Mouse (Mus musculus) CH12.LX (cell line): Measurements from ENCODE around the gene Lima1. TPM values are rescaled to one million over a fixed set of nuclear protein-coding genes. Genes with fewer than 3 reads are reported as not detected.

Experiments used
- DNase-seq: peaks from one replicate; pipeline ENCODE4 v3.0.0-alpha.2; 2013; ENCODE audit errors: extremely low read depth
- H3K27ac ChIP-seq: 2 replicates; pipeline ENCODE4 v1.5.1; 2012; ENCODE audit warnings: low read depth, mild to moderate bottlenecking, control low read depth, moderate library complexity; ENCODE audit not compliant: insufficient read depth
- H3K27me3 ChIP-seq: replicated peaks from 2 replicates; pipeline ENCODE3; 2012; ENCODE audit warnings: inconsistent platforms
- H3K36me3 ChIP-seq, 2 experiments: replicated peaks in 1 of 2; 2 replicates each; pipeline versions ENCODE3 to v1.6.1; 2012; ENCODE audit warnings: inconsistent platforms in 1 of 2, low read length in 1 of 2, mild to moderate bottlenecking in 1 of 2, mixed read lengths in 1 of 2, moderate library complexity in 1 of 2; ENCODE audit not compliant: control insufficient read depth in 1 of 2, insufficient read depth in 1 of 2
- H3K4me1 ChIP-seq, 2 experiments: 2 replicates each; pipeline ENCODE4 v1.6.1; 2012; ENCODE audit warnings: inconsistent platforms in 1 of 2, moderate library complexity in 1 of 2; ENCODE audit not compliant: insufficient read depth in 2 of 2, control insufficient read depth in 1 of 2
- H3K4me2 ChIP-seq: 2 replicates; pipeline ENCODE4 v1.6.1; 2012; ENCODE audit warnings: low read depth, mild to moderate bottlenecking, control low read depth; ENCODE audit not compliant: poor library complexity, insufficient read depth, severe bottlenecking
- H3K4me3 ChIP-seq, 3 experiments: fragments of 150-350 bp in 1 of 3; sonication (generic) in 1 of 3; replicated peaks in 1 of 3; 2 replicates each; pipeline versions ENCODE3 to v1.5.1; 2011 to 2012; ENCODE audit warnings: low read depth in 2 of 3, low read length in 2 of 3, mild to moderate bottlenecking in 2 of 3, moderate library complexity in 2 of 3, control low read depth in 1 of 3, improper control_type of control experiment in 1 of 3, inconsistent platforms in 1 of 3, mixed read lengths in 1 of 3; ENCODE audit not compliant: poor library complexity in 1 of 3
- H3K79me2 ChIP-seq: replicated peaks from 2 replicates; pipeline ENCODE4 v1.6.1; 2012; ENCODE audit warnings: mild to moderate bottlenecking, moderate library complexity; ENCODE audit not compliant: control insufficient read depth, poor library complexity, insufficient read depth, severe bottlenecking; ENCODE audit errors: extremely low read depth
- H3K9ac ChIP-seq: 2 replicates; pipeline ENCODE4 v1.6.1; 2012; ENCODE audit warnings: low read depth, mild to moderate bottlenecking, control low read depth, moderate library complexity; ENCODE audit not compliant: insufficient read depth
- H3K9me3 ChIP-seq: replicated peaks from 2 replicates; pipeline ENCODE3; 2012; ENCODE audit warnings: low read length, inconsistent platforms, mixed read lengths
- CHD1 ChIP-seq: IDR thresholded peaks from 2 replicates; pipeline ENCODE4 v1.6.1; 2012; ENCODE audit warnings: low read depth, low read length, improper control_type of control experiment, inconsistent platforms
- ELF1 ChIP-seq: IDR thresholded peaks from 2 replicates; pipeline ENCODE4 v1.6.1; 2014; ENCODE audit warnings: low read depth, mild to moderate bottlenecking, inconsistent platforms, low read length, improper control_type of control experiment
- EP300 ChIP-seq: IDR thresholded peaks from 2 replicates; pipeline ENCODE4 v1.6.1; 2011; ENCODE audit warnings: low read length, improper control_type of control experiment
- ETS1 ChIP-seq: conservative IDR thresholded peaks from 2 replicates; pipeline ENCODE4 v1.6.1; 2012; ENCODE audit warnings: low read depth, mild to moderate bottlenecking, inconsistent platforms, low read length, improper control_type of control experiment, moderate library complexity
- HCFC1 ChIP-seq: IDR thresholded peaks from 2 replicates; pipeline ENCODE4 v1.6.1; 2012; ENCODE audit warnings: low read depth, mild to moderate bottlenecking, inconsistent platforms, low read length, improper control_type of control experiment
- IRF4 ChIP-seq: IDR thresholded peaks from 2 replicates; pipeline ENCODE4 v1.6.1; 2014; ENCODE audit warnings: low read depth, mild to moderate bottlenecking, inconsistent platforms, low read length, improper control_type of control experiment
- JUN ChIP-seq: IDR thresholded peaks from 2 replicates; pipeline ENCODE4 v1.6.1; 2011; ENCODE audit warnings: low read depth, mild to moderate bottlenecking, low read length, improper control_type of control experiment, moderate library complexity; ENCODE audit not compliant: insufficient read depth
- MAFK ChIP-seq: IDR thresholded peaks from 2 replicates; pipeline ENCODE4 v1.6.1; 2011; ENCODE audit warnings: low read length, improper control_type of control experiment; ENCODE audit not compliant: insufficient replicate concordance
- MAX ChIP-seq: IDR thresholded peaks from 2 replicates; pipeline ENCODE4 v1.6.1; 2011; ENCODE audit warnings: low read length, improper control_type of control experiment
- MYC ChIP-seq: IDR thresholded peaks from 2 replicates; pipeline ENCODE4 v1.6.1; 2011; ENCODE audit warnings: low read depth, mild to moderate bottlenecking, improper control_type of control experiment, low read length
- NELFE ChIP-seq: IDR thresholded peaks from 2 replicates; pipeline ENCODE4 v1.6.1; 2011; ENCODE audit warnings: low read depth, low read length, improper control_type of control experiment
- PAX5 ChIP-seq: IDR thresholded peaks from 2 replicates; pipeline ENCODE4 v1.6.1; 2012; ENCODE audit warnings: low read length, inconsistent platforms, mixed read lengths
- RAD21 ChIP-seq: IDR thresholded peaks from 2 replicates; pipeline ENCODE4 v1.6.1; 2011; ENCODE audit warnings: low read depth, mild to moderate bottlenecking, low read length, improper control_type of control experiment, moderate library complexity
- SIN3A ChIP-seq: IDR thresholded peaks from 2 replicates; pipeline ENCODE4 v1.6.1; 2012; ENCODE audit warnings: low read length, improper control_type of control experiment, inconsistent platforms
- TCF12 ChIP-seq: IDR thresholded peaks from 2 replicates; pipeline ENCODE4 v1.6.1; 2014; ENCODE audit warnings: low read depth, mild to moderate bottlenecking, inconsistent platforms, low read length, improper control_type of control experiment
- UBTF ChIP-seq: IDR thresholded peaks from 2 replicates; pipeline ENCODE4 v1.6.1; 2012; ENCODE audit warnings: low read depth, mild to moderate bottlenecking, inconsistent platforms, low read length, improper control_type of control experiment, moderate library complexity
- USF2 ChIP-seq: conservative IDR thresholded peaks from 2 replicates; pipeline ENCODE4 v1.6.1; 2011; ENCODE audit warnings: low read depth, low read length, improper control_type of control experiment
- ZKSCAN1 ChIP-seq: IDR thresholded peaks from 2 replicates; pipeline ENCODE4 v1.6.1; 2012; ENCODE audit warnings: low read depth, inconsistent platforms, low read length, improper control_type of control experiment, borderline replicate concordance
- ZMIZ1 ChIP-seq: IDR thresholded peaks from 2 replicates; pipeline ENCODE4 v1.6.1; 2012; ENCODE audit warnings: low read depth, mild to moderate bottlenecking, inconsistent platforms, low read length, improper control_type of control experiment
- ZNF384 ChIP-seq: IDR thresholded peaks from 2 replicates; pipeline ENCODE4 v1.6.1; 2012; ENCODE audit warnings: low read depth, low read length, improper control_type of control experiment, inconsistent platforms
- dilution Hi-C: fragments of 300-500 bp; cut with MboI; formaldehyde crosslinking; loops from 2 replicates; pipeline ENCODE4 v1.14.3; 2020; ENCODE audit warnings: low sequenced_read_pairs; ENCODE audit not compliant: extremely low pct_unique_long_range_greater_than_20kb, extremely low pct_ligation_motif_present
- in situ Hi-C: fragments of 300-500 bp; cut with MboI; formaldehyde crosslinking; loops from 3 replicates; pipeline ENCODE4 v1.14.3; 2019; ENCODE audit warnings: low sequenced_read_pairs, low pct_ligation_motif_present, low pct_unique_long_range_greater_than_20kb, mixed read lengths
- polyA plus RNA-seq: library from polyadenylated mRNA; unstranded; fragments of >175 nt; gene quantifications from 2 replicates; pipeline ENCODE4 v1.2.1, GENCODE M21; 2012; ENCODE audit warnings: low read depth; ENCODE audit not compliant: insufficient read length
- total RNA-seq, 2 experiments: library from RNA; depleted of rRNA; stranded (reverse); fragments of 300-350 nt in 1 of 2; fragments of >200 nt in 1 of 2; gene quantifications; 2 replicates each; pipeline ENCODE4 v1.2.3; 2012 to 2014

The Lima1 gene
- total and polyA plus RNA-seq, 3 experiments, result 10.3 to 26.9 (median 18.7) TPM

DNA sequence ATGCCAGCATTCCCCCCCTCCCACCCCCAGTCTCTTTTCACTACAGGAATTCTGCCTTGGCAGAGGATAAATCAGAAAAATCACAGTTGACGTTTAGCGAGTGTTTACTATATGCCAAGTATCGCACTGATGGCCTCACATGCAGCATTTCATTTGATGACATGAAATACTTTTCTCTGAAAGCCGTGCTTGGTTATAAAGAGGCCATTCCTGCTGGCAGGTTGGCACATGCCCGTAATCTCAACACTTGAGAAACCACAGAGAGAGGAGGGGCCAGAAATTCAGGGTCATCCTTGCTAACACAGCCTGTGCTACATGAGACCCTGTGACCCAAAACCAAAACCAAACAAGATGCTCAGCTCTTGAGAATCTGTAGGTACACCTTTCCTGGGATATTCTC is 77.4 kb downstream of the Lima1 start:
- Histone ChIP-seq H3K4me1 (peaks cover 0 to 3% of the 10 kb centered on the region in 2 experiments; a peak in 1 of 4 replicates), H3K4me2 (no peak overlapping the region), H3K9ac (no peak overlapping the region), H3K79me2 (no peaks in the 10 kb centered on the region), H3K9me3 (no peaks in the 10 kb centered on the region), H3K4me3 (no peak overlapping the region), H3K27ac (no peak overlapping the region), H3K27me3 (no peaks in the 10 kb centered on the region), H3K36me3 (peaks cover 37 to 60% of the 10 kb centered on the region in 2 experiments)
- dilution Hi-C loops, result no loop called here
- no peak for DNase-seq
- no peak for TF ChIP-seq USF2
- in situ Hi-C loops, result no loop called here

DNA sequence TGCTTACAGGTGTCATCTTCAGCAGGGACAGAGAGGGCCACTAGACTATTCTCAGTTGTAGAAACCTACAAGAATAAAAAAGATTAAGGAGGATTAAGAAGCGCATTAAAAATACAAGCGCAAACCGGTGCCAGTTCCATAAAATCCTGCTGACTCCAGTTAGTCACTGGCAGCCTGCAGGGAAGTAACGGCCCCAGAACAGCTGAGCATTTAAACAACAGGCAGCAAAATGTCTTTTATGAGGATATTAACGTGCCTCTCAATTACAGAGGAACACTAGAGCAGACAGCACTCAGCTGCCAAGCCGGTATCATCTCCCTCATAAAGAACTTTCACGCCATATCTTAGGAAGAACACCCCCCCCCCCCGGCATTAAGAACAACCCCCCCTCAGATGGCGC is 78.5 kb downstream of the Lima1 start:
- dilution Hi-C loops (no loop called here), in situ Hi-C loops (no loop called here)
- Histone ChIP-seq H3K36me3 (peaks cover 42 to 59% of the 10 kb centered on the region in 2 experiments), H3K9me3 (no peaks in the 10 kb centered on the region), H3K9ac (no peak overlapping the region), H3K27ac (no peak overlapping the region), H3K79me2 (no peaks in the 10 kb centered on the region), H3K4me3 (no peak overlapping the region), H3K4me1 (peaks cover 0 to 3% of the 10 kb centered on the region in 2 experiments; a peak in 1 of 4 replicates), H3K4me2 (no peak overlapping the region), H3K27me3 (no peaks in the 10 kb centered on the region)
- no peak for TF ChIP-seq SIN3A
- no peak for TF ChIP-seq IRF4
- no peak for TF ChIP-seq MAX
- no peak for TF ChIP-seq CHD1
- no peak for TF ChIP-seq UBTF
- no peak for TF ChIP-seq TCF12
- no peak for TF ChIP-seq ZNF384
- no peak for TF ChIP-seq ELF1
- TF ChIP-seq NELFE, result no peak
- no peak for TF ChIP-seq MYC
- TF ChIP-seq JUN, result no peak
- TF ChIP-seq RAD21, result no peak
- no peak for TF ChIP-seq ETS1
- TF ChIP-seq ZKSCAN1, result no peak
- no peak for TF ChIP-seq ZMIZ1
- no peak for TF ChIP-seq PAX5
- no peak for TF ChIP-seq EP300
- no peak for TF ChIP-seq MAFK
- no peak for TF ChIP-seq HCFC1
- DNase-seq, result no peak
